Comparison of ENCODE assay signal across 8 mouse cellular contexts in the genomic region with DNA sequence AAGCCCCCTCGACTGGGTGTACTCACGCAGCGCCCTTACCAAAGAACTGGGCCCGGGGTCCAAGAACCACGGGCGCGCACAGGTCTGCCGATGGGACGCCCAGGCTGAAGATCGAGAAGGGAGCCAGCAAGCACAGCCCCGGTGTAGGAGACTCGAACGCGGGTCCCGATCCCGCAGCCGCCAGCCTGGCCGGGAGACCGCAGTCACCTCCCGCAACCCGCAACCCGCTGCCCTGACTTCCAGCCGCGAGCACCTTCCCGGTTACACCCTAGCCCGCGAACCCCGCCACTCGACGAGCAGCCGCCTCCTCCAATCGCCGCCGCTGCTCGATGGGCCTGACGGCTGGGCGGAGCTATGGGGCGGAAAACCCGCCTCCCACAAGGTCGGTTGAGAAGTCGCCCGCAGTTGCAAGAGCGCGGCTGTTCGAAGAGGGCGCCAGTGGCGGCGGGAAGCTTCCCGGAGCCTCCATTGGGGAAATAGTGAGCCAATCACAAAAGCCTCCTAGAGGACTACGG. TPM values are rescaled to one million over a fixed set of nuclear protein-coding genes. Genes with fewer than 3 reads are reported as not detected.
DNase-seq lines count a peak whose midpoint lies in the region; ATAC-seq lines count a peak whose summit lies in the region.

A gene (minus strand): TSS at position 277 of the 515 bp plus-strand sequence.

- under 1% methylated on average over 50 of the region's 50 CpGs for WGBS in hindbrain, embryonic 11.5 days

- no peak within 1 kb of the TSS for H3K27ac ChIP-seq in hindbrain, embryonic 11.5 days (ENCODE audit: low read depth, low read length)

- DNase-seq in Muller cell, postnatal 12 days (ENCODE audit: inconsistent ontology term) = peak; percentile 98
- peak; percentile 98 for DNase-seq in cerebellum, adult 9-11 months
- peak; percentile 93 to 97 for DNase-seq in frontal cortex, adult 2 months (ENCODE audit: extremely low spot score in 1 of 2, low spot score in 1 of 2)
- DNase-seq in hindbrain, embryonic 11.5 days (ENCODE audit: low spot score) = peak; percentile 96
- DNase-seq in layer of hippocampus, postnatal 10 days (ENCODE audit: low spot score in 2 of 2) = peak; percentile 96 to 98
- peak; percentile 99 for DNase-seq in lung, postnatal 10 days
- DNase-seq in ovary, postnatal 36 days (ENCODE audit: low spot score) = peak; percentile 99
- DNase-seq in thymus, postnatal 25 days = peak; percentile 97

- H3K36me3 ChIP-seq in hindbrain, embryonic 11.5 days (ENCODE audit: control insufficient read depth, insufficient read depth, low read length) = no peaks in the 10 kb centered on the region

- H3K27me3 ChIP-seq in hindbrain, embryonic 11.5 days (ENCODE audit: control insufficient read depth, insufficient read depth, low read length) = no peaks in the 10 kb centered on the region

- peak within 1 kb of the TSS; percentile 69 for H3K9ac ChIP-seq in hindbrain, embryonic 11.5 days (ENCODE audit: low read depth, low read length)

- no peaks in the 10 kb centered on the region for H3K4me1 ChIP-seq in hindbrain, embryonic 11.5 days (replicated peaks; ENCODE audit: control insufficient read depth, insufficient read depth, low read length)

- peak; percentile 99 for ATAC-seq in hindbrain, embryonic 11.5 days (ENCODE audit: low FRiP score)

- H3K4me2 ChIP-seq in hindbrain, embryonic 11.5 days (replicated peaks; ENCODE audit: low read depth, low read length) = peak within 1 kb of the TSS; percentile 37

- H3K9me3 ChIP-seq in hindbrain, embryonic 11.5 days (ENCODE audit: control insufficient read depth, low read length) = no peaks in the 10 kb centered on the region

- peak within 1 kb of the TSS; percentile 75 for H3K4me3 ChIP-seq in hindbrain, embryonic 11.5 days (ENCODE audit: low read depth, low read length)

RNA-seq across cellular contexts. Expression of the gene that starts here (rescaled TPM):
- 1.8 and 2.2 TPM in 2 replicates for polyA plus RNA-seq in frontal cortex, adult 2 months (2012; rRNA removed)
- 7.6 and 9.9 TPM in 2 replicates for polyA plus RNA-seq in hindbrain, embryonic 11.5 days (2014; fragmentation: Nextera tagmentation; extraction: Ambion mirVana)
- 1 to 10 TPM; 2.8 to 4.0 TPM for total RNA-seq in layer of hippocampus, postnatal 10 days (2021)
